Mouse (Mus musculus): ENCODE results near the gene Tvp23b.

The Tvp23b gene

DNA sequence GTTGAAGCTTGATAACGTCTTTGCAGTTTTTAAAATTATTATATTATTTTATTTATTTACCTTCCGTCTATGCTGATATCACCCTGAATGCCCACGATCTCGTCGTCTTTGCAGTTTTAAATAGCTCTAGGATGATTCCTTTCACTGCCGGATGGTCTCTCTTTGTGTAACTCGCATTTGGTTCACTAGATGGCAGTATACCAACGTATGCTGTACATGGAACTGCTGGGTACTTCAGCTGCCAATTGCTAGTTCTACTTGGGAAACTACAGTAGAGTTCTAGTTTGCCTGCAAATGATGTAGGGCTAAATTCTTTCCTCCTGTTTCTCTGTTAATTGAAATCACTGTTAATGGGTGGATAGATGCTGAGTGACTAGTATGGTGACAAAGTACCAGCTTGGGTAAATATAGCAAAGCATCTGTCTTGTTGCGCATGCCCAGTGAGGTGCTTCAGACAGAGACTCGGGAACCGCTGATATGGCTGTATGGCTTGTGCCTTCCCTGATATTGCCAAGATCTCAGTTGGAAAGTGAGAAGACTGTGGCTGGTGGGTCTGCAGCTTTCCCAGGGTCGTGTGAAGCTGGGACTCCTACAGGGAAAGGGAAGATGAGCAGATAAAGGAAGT, 22.6 kb downstream of the Tvp23b start:
- DNase-seq (ENCODE audit: low read depth): peak; percentile 94

DNA sequence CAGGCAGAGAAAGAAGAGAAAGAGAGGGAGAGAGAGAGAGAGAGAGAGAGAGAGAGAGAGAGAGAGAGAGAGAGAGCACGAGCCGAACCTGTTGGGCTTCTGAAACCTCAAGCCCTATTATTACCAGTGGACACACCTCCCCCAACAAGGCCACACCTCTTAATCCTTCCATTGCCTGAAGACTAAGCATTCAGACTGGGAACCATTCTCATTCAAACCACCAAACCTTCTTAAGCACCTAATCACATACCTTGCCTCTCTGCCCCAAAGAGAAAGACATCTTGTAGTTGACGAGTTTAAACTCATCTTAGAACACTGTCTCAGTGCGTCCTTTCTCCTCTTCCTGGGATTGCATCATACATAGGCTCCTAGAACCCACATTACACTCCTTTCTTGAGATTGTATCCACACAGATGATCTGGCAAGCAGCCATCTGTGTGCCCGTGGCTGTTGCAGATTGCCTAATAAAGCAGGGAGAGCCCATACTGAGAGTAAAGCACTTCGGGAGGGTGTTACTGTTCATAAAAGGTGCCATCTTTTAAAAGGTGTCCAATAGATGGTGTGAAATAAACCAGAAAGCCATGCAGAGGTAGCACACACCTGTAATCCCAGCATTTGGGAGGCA, 24.7 kb downstream of the Tvp23b start:
- peak; percentile 54 for DNase-seq (ENCODE audit: low read depth)

DNA sequence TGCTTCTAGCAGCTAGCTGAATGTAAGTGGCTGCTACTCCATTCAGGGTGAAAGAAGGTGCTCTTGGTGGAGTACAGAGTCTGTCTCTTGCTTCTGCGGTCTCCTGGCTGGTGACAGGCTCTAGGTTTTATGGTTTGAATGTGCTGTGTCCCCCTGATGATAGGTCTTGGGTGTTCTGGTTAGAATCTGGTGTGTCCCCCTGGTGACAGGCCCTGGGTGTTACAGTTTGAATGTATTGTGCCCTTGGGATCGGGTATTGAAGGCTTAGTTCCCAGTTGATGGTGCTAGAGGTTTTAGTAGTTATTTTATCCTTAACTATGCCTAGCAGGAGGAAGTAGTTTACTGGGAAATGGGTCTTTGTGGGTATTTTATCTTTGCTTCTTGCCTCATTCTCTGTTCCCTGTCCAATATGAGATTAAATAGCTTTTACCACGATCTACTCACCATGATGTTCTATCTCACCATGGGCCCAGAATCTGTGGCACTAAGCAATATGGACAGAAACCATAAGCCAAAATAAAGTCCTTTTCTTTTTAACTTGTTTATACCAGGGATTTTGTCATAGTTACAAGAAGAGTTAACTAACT, 30.6 kb downstream of the Tvp23b start:
- no peak for DNase-seq (ENCODE audit: low read depth)

DNA sequence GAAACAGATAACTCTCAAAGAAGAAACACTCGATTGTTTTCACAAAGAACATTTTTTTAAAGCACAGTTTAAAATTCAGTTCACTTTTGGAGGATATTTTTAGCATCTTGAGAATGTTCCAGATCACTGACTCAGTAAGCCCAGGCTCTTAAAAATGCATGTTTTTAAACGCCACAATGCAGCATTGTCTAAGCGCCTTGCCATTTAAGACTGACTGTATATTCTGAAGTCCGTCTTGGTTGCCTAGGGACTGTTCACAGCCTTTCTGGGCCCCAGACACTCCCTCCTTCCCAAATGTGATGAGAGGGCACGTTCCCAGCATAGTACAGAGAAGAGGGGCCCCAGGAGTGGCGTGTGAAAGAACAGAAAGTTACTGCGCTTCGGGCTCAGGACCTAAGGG, 32.1 kb downstream of the Tvp23b start:
- DNase-seq (ENCODE audit: low read depth): peak; percentile 85

DNA sequence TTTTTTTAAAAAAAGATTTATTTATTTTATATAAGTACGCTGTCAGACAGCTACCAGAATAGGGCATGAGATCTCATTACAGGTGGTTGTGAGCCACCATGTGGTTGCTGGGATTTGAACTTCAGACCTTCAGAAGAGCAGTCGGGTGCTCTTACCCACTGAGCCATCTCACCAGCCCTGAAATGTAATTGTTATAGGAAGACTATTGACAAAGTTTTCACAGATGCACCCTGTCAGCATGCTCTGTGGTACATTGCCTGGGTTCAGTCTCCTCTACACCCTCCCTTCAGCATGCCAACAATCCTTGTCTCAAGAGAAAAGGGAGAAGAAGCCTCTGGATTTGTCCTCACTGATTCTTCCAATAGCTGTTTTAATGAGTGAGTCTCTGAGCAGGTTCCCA, 33.9 kb downstream of the Tvp23b start:
- no peak for DNase-seq (ENCODE audit: low read depth)

DNA sequence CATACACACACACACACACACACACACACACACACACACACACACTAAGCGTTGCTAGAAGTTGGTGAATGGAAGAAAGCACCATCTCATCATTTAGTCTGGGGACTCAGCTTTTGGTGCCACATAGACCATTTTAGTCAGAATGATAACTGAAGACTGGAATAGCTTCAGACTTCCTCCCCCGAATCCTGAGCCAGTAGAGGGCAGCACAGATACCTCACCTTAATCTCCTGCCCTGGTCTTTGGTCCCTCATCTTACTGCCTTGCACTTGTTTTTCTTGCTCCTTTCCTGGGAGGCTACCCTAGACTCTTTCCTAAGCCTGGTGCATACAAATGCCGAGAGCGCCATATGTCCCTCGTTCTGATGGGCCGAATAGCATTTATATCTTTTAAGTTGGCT, 35.3 kb downstream of the Tvp23b start:
- peak; percentile 44 for DNase-seq (ENCODE audit: low read depth)

DNA sequence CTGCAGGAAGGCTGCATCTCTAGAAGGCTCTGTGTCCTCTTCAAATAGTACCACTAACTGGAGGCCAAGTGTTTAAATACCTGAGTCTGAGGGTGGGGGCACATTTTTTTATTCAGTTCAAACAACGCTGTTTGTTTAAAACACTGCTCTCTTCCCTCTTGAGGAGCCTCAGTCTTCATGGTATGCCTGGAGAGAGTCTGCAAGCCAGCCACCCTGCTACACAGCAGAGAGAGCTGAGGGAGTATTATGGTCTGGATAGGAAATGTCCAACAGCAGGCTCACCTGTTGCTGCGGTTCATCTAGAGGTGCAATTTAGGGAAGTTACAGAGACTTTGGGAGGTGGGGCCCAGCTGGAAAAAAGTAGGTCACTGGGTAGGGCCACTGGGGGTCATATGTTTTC, 36.2 kb downstream of the Tvp23b start:
- no peak for DNase-seq (ENCODE audit: low read depth)

DNA sequence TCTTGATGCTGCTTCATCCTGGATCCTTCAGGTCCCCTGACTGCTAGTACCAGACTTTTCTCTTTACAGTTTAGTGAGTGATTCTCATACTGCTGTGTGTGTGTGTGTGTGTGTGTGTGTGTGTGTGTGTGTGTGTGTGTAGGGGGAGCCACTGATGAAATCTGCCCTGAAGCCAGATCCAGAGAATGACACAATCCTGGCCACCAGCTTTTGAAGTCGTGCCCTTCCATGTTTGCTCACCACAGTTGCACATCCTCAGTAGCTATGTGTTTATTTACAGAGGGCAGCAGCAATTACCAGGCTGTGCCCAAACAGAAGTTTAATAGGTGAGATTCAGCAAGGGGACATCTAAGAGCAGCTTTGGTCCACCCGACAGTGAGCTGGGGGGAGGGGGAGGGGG, 37.5 kb downstream of the Tvp23b start:
- DNase-seq (ENCODE audit: low read depth): peak; percentile 25

DNA sequence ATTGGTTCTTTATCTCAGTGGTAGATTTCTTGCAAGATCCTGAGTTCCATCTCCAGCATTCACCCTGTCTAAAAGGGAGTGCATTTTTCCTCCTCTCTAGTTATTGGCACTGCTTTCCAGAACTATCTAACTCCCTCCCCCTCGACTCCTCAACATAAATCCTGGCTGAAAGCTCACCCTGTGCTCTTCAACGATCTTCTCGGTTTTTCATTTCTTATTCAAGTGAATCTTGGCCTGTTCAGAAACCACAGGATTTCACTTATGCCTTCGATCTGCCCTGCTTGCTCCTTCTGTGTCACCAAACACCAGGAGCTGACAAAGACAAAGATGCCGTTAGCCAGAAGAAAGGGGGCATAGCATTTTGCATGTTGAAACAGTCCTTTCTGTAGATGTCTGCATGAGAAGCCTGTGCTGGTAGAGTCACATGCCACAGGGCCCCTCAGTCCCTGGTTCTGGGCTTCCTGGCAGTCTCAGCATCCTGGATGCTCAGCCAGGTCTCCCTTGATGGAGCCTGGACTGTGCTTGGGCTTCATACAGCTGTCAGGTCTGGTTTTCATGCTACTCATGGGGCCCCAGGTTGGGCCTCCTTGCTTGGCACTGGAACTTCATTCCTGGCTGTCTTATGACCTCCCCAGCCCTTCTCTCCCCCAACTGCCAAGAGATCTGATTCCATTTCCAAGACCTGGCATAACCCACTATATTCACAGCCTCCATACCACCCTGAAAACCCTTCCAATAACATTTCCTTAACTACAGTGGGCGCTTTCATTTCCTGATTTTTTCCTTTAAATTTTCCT, 40.9 kb downstream of the Tvp23b start:
- peak; percentile 79 for DNase-seq (ENCODE audit: low read depth)

DNA sequence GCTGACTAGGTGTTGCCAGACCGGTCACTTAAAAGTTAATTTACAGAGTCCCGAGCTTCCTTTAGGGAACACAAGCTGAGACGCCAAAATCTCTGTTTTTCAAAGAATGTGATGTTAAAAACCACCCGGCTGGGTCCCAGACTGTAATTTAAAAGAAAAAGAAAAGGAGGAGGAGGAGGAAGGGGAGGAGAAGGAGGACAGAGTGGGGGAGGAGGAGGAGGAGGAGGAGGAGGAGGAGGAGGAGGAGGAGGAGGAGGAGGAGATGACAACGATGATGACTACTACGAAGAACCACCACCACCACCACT, 41.4 kb downstream of the Tvp23b start:
- DNase-seq (ENCODE audit: low read depth): no peak

DNA sequence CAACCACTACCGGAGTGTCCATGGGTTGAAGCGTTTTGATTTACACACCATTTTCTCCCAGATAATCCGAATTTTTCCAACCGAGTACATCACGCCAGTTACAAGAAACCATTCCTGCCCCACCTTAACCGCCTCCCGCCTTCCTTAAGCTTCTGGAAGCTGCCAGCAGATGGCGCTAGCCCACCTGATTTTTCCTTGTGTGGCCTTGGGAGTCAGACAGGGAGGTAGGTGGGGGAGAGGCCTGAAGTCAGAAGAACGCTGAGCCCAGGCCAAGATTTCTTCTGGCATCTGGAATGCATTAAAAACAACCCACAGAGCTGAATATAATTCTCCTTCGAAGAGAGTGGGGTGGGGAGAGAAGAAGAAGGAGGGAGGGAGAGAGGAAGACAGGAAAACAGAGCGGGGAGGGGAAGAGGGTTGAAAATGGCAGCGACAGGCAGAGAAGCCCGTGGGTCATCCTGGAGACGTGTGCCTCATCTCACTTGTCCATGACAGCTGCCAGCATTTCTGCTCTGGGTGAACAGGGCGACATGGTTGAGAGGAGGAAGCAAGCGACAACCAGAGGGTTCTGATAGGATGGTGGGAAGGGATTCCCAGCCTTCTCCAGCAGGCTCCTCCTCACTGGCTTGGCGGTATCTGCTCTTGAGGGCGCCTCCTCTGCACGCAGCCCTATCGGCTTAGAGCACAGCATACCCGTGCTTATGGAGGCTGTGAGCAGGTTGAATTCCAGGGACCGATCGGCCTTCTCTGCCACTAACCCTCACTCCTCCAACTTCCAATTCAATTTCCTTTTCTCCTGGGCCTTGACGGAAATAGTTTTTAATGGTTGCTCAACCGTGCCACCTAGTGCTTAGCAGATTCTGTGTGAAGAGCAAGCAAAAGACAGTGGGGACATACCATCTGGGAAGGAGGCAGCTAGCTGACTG, 42.1 kb downstream of the Tvp23b start:
- DNase-seq (ENCODE audit: low read depth): peak; percentile 100

DNA sequence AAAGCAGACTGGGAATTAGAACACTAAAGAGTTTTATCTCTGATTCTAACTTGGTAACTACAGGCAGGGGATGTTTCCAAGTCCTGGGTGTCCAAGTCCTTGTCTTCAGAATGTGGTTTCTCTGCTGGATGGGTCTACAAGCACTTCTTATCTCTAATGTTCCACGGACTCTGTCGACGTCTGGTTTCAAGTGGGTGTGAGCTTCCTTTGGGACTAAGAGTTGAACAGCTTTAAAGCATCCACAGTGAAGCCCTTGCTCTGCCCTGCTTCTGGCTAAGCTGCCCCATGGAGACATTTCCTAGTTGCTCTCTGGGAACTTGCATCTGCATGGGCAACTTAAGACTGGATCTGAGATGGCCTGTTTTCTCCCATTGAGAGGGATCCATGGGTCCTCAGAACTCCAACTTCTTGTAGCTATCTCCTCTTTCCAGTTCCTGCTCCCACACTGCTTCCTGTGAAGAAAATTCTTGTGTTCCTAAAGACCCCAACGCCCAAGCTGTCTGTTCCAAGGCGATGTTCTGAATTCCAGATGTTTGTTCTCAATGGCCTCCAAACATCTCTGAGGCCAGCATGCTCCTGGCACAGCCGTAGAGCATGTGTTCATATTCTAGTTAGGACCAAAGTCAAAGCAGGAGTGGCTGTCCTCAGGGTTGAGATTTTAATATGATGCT, 45.0 kb downstream of the Tvp23b start:
- DNase-seq (ENCODE audit: low read depth): no peak

DNA sequence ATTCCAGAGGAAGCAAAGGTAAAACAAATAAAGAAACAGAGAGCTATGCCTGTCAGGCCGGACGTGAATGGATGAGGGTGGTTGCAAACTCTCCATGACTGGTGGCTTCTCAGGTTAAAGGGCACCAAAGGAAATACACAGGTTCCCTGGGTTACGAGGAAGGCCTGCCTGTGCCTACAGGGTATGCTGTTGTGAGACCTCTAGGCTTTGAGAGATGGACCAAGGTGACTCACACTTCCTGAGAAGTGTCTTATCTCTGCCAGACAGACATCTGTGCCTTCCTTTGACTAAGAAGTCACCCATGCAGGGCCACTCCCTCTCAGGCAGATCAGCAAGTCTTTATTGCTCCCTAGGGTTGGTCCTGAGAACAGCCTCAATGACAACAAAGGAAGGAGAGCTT, 50.5 kb downstream of the Tvp23b start:
- DNase-seq (ENCODE audit: low read depth): no peak

DNA sequence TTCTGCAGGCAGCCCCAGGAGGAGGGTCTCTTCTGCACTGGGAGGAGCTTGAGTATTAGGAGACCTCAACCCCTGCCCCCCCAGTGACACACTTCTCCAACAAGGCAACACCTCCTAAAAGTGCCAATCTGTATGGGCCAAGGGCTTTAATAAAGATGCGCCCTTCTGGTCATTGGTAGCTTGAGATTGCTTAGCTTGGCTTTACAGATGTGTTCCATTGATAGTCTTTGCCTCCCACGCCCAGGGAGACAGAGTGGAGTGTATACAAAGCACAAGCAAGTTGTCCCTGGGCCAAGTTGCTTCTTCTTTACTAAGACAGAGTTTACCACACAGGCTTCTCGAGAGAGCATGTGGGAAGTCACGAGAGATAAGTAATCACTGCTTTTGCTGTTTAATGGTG, 51.3 kb downstream of the Tvp23b start:
- no peak for DNase-seq (ENCODE audit: low read depth)

DNA sequence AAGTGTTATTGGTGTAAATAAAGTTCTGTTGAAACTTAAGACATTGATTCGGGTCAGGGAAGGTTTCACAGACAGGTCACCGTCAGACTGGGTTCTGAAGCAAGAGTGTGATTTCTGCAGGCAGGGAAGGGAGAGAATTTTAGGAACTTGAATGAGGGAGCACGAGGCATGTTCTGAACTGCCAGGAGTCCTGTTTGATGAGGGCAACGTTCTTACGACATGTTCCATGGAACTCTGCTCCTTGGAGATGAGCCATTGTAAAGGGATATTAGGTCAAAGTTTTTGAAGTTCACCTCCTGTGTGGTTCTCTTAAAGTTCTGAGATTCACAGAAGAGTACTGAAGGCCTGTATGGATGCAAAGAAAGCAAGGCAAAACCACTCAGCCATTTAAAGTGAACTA, 51.9 kb downstream of the Tvp23b start:
- peak; percentile 25 for DNase-seq (ENCODE audit: low read depth)

DNA sequence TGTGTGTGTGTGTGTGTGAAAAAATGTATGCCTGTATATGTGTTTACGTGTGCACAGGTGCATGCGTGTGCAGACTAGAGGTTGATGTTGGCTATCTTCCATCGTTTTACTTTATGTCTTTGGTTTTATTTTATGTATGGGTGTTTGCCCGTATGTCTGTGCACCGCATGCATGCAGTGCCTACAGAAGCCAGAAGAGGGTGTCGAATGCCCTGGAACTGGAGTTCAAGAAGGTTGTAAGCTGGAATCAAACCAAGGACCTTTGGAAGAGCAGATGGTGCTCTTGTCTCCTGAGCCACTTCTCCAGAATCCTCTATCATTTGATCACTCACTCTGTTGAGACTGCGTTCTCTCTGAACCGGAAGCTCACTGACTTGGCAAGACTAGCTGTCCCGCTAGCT, 53.8 kb downstream of the Tvp23b start:
- DNase-seq (ENCODE audit: low read depth): no peak

DNA sequence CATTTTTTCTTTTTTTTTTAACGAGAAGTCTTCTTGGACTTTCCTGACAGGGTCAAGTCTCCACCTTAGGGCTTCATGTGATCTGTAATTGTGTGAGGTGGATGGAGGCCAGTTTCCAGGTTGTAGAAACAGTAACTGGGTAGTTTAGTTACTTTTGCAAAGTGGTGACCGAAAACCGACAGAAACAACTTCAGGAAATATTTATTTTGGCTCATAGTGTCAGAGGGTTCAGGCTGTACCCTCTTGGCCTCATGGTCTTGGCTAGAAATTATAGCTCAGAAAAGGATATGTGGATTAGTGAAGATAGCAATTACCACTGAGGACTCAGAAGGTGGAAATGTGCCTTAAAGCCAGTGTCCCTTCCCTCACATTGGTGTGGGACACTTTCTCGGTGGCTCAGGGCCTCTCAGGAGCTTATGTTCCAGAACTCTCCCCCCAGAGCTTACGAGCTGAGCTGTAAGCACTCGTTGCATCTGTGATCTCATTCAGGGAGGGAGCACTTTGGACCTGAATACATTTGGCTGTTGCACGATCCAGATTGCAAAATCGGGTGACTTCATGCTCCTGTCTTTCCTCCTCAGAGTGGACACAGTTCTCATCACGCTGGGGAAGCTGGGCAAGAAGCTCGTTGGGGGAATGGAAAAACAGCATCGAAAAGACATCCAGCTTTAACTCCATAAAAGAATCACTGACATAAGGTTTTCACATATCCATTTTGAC, 55.7 kb downstream of the Tvp23b start:
- peak; percentile 76 for DNase-seq (ENCODE audit: low read depth)

DNA sequence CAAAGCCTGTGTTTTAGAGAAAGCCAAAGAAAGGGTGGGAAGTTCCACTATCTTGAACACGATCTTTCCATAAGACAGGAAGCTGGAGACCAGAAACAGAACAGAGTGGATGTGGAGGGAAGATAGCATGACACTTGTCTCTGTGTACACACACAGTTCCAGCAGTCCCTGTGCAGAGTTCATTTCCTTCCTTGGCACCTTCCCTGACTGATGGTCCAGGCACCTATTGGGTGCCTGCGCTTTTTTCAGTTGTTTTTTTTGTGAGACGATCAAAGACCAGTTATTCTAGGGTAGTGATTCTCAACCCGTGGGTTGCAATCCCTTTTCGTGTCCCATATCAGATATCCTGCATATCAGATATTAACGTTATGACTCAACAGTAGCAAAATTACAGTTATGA, 58.7 kb downstream of the Tvp23b start:
- DNase-seq (ENCODE audit: low read depth): no peak

DNA sequence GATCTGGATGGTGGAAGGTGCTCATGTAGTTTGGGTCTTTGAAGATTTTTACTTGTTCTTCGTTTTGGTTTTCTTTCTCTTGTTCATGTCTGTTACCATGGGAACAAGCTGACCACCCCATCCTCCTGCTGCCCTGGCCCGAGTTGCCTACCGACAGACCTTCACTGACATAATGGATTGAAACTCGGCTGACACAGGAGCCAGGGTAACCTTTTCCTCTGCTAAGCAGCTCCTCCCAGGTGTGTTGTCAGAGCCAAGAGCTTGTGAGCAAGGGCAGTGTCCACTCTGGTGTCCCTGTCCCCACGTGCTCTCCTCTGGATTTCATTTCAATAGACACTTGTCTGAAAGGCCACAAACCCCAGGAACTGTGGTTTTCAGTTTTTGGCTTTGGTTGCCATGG, 59.7 kb downstream of the Tvp23b start:
- DNase-seq (ENCODE audit: low read depth): no peak

DNA sequence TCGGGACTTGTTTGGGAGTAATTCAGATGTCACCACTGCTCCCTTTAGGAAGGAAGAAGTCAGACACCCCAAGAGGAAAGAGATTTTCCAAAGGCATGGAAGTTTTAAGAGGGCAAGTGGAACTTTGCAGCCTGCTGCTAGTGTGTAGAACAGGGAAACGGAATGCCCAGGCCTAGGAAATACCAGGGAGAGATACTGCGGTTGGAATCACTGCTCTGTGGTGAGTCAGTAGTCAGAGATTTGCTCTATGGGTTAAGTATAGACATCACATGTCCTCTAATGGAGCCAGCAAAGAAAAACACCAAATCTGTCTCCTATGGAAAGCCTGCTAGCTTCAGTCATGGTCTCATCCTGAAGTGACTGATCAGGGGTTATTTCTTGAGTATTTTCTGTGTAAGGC, 60.9 kb downstream of the Tvp23b start:
- peak; percentile 72 for DNase-seq (ENCODE audit: low read depth)

DNA sequence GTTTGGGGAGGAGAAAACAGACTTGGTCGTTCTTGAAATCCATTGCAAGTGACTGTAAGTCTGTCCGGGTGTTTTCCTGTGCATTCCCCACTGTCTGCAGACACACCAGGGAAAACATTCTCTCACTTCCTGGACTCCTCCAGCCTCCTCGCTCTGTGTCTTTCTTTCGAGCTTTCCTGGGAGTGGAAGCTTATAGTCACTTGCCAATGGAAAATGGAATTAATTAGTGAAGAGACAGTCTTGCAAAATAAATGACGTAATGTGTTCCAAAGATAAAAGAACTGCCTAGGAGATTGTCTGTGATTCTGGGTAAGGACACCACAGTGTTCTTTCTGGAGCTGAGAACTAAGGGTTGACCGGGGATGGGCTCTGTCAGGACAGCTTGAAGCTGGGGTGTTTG, 64.3 kb downstream of the Tvp23b start:
- DNase-seq (ENCODE audit: low read depth): no peak
